Mouse (Mus musculus) effector memory CD4-positive, alpha-beta T cell, adult 5 months (primary cell): ENCODE results near the gene Ptbp3. TPM values are rescaled to one million over a fixed set of nuclear protein-coding genes. Genes with fewer than 3 reads are reported as not detected.

Experiments used
- polyA plus RNA-seq: library from polyadenylated mRNA; unstranded; fragments of 100-300 nt; shearing (Covaris generic); gene quantifications from one replicate; pipeline ENCODE4 v1.2.1, GENCODE M21; 2017

Gene Ptbp3
- polyA plus RNA-seq: 209 TPM

GRCm38 (mm10) chr4:59549175-59549976, at the start of gene Ptbp3:
Gene Ptbp3, minus strand, starts transcription at chr4:59549364.

GRCm38 (mm10) chr4:59581314-59582185, 32.4 kb upstream of the Ptbp3 start, which contains the start of gene Hsdl2:
Gene Hsdl2, plus strand, starts transcription at chr4:59581563.

DNA sequence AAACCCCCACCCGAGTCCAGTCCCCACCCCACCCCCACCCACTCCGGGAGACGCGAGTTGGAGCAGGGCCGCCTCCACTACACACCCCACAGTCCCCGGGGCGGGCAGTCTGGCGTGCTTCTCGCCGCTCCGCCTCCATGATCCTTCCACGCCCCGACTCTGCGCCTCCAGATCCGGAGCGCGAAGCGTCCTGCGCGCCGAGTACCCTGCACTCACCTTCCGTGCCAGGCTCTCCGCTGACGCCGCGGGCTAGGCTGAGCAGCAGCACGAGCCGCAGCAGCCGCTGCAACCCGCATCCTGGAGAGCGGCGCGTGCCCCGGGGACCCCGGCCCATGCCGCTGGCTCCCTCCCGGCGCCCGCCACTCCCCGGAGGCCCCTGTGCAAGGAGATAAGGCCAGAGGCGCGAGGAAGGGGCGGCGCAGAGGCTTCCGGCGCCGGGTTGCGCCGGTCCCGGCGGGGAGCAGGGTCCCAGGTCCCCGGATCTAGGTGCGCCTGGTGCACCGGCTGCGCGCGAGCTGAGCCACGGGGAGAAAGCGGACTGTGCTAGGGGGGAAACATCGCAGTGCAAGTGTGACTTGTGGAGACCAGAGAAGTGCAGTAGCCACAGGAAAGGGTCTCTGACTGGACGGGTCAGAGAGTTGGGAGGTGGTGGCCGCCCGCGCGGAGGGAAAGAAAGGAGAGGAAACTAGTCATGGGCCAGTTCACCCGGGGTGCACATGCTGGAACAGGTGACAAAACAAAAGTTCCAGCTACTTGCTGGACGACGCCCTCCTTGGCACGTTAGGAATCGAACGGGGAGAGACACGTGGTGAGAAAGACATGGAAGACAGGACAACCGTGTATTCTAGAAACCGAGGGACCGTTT, 110.9 kb downstream of the Ptbp3 start, which contains the start of gene Susd1:
Susd1 (minus strand) TSS at position 644 of the 865 bp plus-strand sequence.

Other genes with a start within 250 kb of the Ptbp3 start
- 1.1 TPM for gene Susd1, start 110.7 kb downstream of the Ptbp3 start, polyA plus RNA-seq
- 28.5 TPM for gene Hsdl2, start 32.2 kb upstream of the Ptbp3 start, polyA plus RNA-seq
- 13.0 TPM for gene E130308A19Rik, start 76.8 kb upstream of the Ptbp3 start, polyA plus RNA-seq